Mouse (Mus musculus) mouse embryonic stem cell (cell line): ENCODE measurements around the gene Sstr5.

Source experiments
- in situ Hi-C, 2 experiments: fragments of 300-500 bp; cut with MboI; formaldehyde crosslinking; loops; 1 replicate in 1 of 2; 3 replicates in 1 of 2; pipeline ENCODE4 v1.14.3; 2019 to 2020; ENCODE audit warnings: low sequenced_read_pairs in 2 of 2, low pct_unique_long_range_greater_than_20kb in 1 of 2, mixed read lengths in 1 of 2; ENCODE audit not compliant: unreplicated experiment in 1 of 2

Gene Sstr5

GRCm38 (mm10) chr17:25497013-25497412 lies at the start of gene Sstr5:
Sstr5 (minus strand) TSS chr17:25497288.
- in situ Hi-C loops, result no loop called here

- in situ Hi-C loops, result no loop called here
Measured at GRCm38 (mm10) chr17:25541768-25542167, 44.7 kb upstream of the Sstr5 start.

- in situ Hi-C loops, result no loop called here
Measured at GRCm38 (mm10) chr17:25540731-25541130, 43.6 kb upstream of the Sstr5 start.

GRCm38 (mm10) chr17:25538945-25539875 lies 42.1 kb upstream of the Sstr5 start:
- in situ Hi-C loops, result no loop called here

- in situ Hi-C loops, result no loop called here
Measured at GRCm38 (mm10) chr17:25530357-25531022, 33.4 kb upstream of the Sstr5 start.

GRCm38 (mm10) chr17:25522080-25522479 lies 25.0 kb upstream of the Sstr5 start:
- in situ Hi-C loops, result no loop called here

- in situ Hi-C loops, result no loop called here
Measured at GRCm38 (mm10) chr17:25520492-25520891, 23.4 kb upstream of the Sstr5 start.

GRCm38 (mm10) chr17:25519511-25519910 lies 22.4 kb upstream of the Sstr5 start:
- in situ Hi-C loops, result no loop called here

GRCm38 (mm10) chr17:25518144-25518543 lies 21.1 kb upstream of the Sstr5 start:
- in situ Hi-C loops, result no loop called here

GRCm38 (mm10) chr17:25516315-25516714 lies 19.2 kb upstream of the Sstr5 start:
- in situ Hi-C loops, result no loop called here

- in situ Hi-C loops, result no loop called here
Measured at GRCm38 (mm10) chr17:25514055-25514454, 17.0 kb upstream of the Sstr5 start.

- in situ Hi-C loops, result no loop called here
Measured at GRCm38 (mm10) chr17:25511876-25512275, 14.8 kb upstream of the Sstr5 start.

- in situ Hi-C loops, result no loop called here
Measured at GRCm38 (mm10) chr17:25510074-25510830, 13.2 kb upstream of the Sstr5 start.

- in situ Hi-C loops, result loop anchor here in 1 of 2 experiments (10.0 kb wide), 1 partner anchor 186 kb away; no protein-coding TSS in a partner anchor
Measured at GRCm38 (mm10) chr17:25508860-25509577, 11.9 kb upstream of the Sstr5 start.

GRCm38 (mm10) chr17:25507799-25508198 lies 10.7 kb upstream of the Sstr5 start:
- in situ Hi-C loops, result loop anchor here in 1 of 2 experiments (10.0 kb wide), 1 partner anchor 187 kb away; no protein-coding TSS in a partner anchor

- in situ Hi-C loops, result loop anchor here in 1 of 2 experiments (10.0 kb wide), 1 partner anchor 192 kb away; no protein-coding TSS in a partner anchor
Measured at GRCm38 (mm10) chr17:25502599-25502998, 5.5 kb upstream of the Sstr5 start.

- in situ Hi-C loops, result no loop called here
Measured at GRCm38 (mm10) chr17:25482092-25482491, 15.0 kb downstream of the Sstr5 start.

- in situ Hi-C loops, result no loop called here
Measured at GRCm38 (mm10) chr17:25480820-25481219, 16.3 kb downstream of the Sstr5 start.
